Mouse (Mus musculus): Measurements from ENCODE around the gene Saa1.
"Not testable (repeated sequence)": the region's sequence is repeated elsewhere in the genome, so short reads cannot be mapped to it uniquely, and the experiment has no call there.

Saa1 gene

DNA sequence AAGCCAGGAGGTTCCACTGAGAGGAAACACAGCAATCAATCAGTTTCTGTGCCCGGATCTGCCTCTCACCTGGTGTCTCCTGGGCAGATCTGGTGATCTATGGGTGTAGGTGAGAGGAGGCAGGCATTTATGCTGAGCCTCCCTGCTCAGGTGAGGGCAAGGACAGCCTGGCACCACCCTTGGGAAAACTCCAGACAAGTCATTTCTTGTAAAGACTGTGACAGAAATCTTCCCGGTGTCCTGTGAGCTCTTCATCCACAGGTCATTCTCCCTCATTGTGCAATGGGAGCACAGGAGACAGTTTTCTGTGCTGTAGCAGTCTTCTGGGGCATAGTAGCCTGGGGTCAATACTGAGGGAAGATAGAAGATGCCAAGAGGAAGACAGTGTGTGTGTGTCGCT lies at the start of gene Saa1:
Saa1 (minus strand) TSS at position 101 of the 400 bp plus-strand sequence.
- not testable (repeated sequence) for DNase-seq (ENCODE audit: low spot score in 2 of 2)

DNA sequence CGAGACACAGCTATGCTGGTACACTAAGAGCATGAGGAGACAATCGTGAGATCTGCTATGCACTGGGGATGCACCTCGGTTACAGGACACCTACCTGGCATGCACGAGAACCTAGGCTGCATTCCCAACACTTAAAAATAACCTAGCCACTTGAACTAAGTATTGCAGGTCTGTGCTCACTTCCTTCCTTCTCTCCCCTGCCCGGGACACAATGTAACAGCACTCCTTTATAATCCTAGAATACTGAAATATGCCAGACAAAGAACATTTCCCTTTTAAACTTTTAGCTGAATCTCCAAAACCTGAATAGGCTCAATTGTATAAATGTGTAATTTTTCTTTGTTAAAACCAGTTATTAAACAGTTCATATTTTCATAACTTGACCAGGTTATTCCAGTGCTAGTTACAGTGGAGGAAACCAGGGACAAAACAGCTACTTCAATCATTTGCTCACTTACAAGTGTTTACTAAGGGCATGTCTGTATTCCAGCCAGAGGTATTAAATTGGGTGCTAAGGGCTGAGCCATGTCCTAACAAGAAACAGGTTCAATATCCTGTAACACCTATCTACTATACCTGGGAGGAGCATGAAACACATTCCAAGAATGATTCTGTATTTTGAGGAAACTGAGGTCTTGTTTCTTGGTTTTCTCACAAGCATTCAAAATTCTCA lies 46.5 kb upstream of the Saa1 start:
- no peak for DNase-seq (ENCODE audit: low spot score in 2 of 2)

DNA sequence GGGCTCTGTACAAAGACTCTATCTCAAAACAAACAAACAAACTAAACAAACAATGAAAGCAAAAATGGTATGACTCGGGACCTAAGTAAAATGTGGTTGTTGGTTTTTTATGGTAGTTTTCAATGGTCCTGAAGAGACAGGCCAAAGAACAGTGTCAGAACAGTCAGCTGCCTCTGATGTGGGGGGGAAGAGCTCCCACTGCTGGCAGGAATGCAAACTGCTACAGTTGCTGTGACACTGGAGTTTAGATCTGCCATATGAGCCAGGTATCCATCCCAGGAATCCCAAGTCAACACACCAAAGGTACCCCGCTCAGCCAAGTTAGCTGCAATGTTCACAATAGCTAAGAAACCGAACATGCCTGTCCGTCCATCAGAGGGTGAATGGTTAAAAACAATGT lies 27.9 kb upstream of the Saa1 start:
- DNase-seq (ENCODE audit: low spot score in 2 of 2), result peak in 1 of 2 experiments; percentile 11

DNA sequence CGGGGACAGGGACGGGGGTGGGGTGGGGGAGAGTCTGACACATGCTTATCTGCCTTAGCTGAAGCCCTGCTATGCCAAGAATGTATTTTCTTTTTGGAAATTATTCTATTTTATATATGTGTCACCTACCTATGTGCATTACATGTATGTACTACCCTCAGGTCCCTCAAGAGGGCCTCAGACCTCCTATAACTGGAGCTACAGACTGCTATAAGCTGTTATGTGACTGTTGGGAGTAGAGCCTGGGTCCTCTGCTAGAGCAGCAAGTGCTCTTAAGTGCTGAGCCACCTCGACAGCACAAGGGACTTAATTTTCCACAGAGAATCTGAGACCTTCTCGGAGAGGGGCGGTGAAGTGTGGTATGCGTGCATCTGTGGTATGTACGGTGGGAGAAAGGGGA lies 25.7 kb upstream of the Saa1 start:
- no peak for DNase-seq (ENCODE audit: low spot score in 2 of 2)

DNA sequence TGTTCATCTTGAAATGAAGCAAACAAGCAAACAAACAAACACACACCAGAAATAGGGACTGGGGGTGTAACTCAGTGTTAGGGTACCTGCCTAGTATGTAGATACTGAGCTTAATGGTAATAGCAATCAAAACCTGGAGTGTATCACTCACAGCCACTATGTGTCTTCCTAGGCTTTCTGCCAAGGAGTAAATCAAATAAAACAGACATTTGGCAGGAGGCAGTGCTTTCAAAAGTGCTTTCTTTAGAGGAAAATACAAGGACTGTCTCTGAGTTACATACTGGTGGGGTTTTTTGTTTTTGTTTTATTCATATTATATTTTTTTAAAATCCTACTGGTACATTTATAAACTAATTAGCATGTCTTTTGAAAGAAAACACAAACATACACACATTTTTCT lies 24.6 kb upstream of the Saa1 start:
- DNase-seq (ENCODE audit: low spot score in 2 of 2), result no peak

DNA sequence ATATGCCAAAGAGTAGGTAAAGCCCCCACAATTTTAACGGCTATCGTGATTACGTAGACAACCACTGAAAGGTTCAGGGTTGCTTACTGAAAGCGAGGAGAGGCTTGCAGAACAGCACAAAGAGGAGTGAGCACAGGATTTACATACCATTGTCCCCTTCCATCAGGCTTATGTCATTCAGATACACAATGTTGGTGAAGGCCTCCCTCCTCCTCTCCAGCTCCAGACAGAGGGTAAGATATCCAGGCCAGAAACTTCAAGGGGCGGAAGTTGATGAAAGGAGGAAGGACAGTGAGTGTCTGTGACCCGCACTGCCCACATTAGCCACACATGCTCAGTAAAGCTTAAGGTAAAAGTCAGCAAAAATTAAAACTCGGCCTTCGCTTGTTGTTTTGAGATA lies 21.9 kb upstream of the Saa1 start:
- no peak for DNase-seq (ENCODE audit: low spot score in 2 of 2)

DNA sequence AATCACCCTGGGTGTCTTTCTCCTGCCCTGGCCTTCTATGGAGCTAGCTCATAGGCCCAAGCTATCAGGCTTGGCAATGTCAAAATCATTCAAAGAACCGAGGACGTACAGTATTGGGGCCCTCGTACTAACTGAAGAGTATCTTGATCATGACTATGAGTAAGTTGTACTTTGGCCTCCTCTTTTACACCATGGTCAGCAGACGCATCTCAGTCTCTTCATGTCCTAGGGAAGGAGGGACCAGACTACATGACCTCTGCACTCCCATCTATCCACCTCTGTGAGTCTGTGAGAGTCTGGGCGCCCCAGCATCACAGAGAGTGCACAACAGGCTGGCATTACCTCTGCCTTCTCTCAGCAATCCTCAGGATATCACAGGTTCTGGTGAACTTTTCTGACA lies 19.8 kb upstream of the Saa1 start:
- DNase-seq (ENCODE audit: low spot score in 2 of 2), result no peak

DNA sequence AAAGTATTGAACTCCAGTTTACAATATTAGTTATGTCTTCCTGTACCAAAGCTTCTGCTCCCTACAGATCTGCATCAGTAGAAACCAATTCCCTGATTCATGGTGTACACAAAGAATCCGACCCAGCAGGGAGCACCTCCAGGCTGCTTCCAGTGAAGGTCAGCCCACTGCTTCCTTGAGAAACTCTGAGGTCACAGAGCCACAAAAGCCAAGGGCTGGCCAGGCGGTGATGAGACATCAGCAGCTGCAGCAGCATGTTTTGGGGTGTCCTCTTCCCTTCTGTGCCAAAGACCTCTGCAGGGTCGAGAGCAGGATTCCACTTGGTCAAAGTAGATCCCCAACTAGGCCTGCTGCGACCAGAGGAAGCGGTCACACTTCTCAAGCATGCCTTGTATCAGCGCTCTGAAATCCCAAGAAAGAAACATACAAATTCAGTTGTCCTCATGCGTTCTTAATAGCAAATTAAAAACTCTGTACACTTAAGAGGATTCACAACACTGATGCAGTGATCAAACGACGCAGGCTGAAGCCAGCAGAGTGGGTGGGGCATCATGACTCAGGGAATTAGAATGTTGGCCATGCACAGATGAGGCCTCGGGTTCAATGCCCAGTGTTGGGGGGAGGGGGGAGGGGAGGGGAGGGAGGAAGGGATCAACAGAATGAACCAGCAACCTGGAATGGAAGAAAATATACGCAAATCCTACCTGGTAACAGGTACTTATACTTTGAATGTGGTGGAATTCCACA lies 18.4 kb upstream of the Saa1 start:
- no peak for DNase-seq (ENCODE audit: low spot score in 2 of 2)

DNA sequence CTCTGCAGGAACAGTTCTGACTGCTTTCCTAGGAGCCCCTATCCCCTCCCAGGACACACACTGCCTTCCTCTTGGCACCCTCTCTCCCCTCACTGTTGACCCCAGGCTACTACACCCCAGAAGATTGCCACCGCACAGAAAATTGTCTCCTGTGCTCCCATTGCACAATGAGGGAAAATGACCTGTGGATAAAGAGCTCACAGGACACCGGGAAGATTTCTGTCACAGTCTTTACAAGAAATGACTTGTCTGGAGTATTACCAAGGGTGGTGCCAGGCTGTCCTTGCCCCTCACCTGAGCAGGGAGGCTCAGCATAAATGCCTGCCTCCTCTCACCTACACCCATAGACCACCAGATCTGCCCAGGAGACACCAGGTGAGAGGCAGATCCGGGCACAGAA lies 8.7 kb upstream of the Saa1 start, which contains the start of gene Saa2:
Saa2 (plus strand) TSS at position 301 of the 400 bp plus-strand sequence.
- DNase-seq (ENCODE audit: low spot score in 2 of 2), result no peak

DNA sequence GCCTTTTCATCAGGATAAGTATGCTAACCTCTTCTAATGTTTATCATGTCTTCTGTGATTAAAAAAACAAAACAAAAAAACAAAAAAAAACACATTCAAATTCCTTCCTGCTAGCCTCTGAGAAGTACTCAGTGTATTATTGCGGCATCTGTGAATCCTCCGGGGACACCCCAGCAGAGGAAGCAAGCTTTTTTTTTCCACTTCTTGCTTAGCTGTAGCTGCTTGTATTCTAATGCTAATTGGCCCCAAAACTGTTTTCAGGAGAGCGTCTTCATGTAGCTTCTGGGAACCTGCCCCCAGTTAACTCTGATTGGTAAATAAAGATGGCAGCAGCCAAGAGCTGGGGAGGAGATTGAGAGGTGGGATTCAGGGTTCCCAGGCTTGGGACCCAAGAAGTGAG lies 5.7 kb upstream of the Saa1 start:
- DNase-seq (ENCODE audit: low spot score in 2 of 2), result no peak

DNA sequence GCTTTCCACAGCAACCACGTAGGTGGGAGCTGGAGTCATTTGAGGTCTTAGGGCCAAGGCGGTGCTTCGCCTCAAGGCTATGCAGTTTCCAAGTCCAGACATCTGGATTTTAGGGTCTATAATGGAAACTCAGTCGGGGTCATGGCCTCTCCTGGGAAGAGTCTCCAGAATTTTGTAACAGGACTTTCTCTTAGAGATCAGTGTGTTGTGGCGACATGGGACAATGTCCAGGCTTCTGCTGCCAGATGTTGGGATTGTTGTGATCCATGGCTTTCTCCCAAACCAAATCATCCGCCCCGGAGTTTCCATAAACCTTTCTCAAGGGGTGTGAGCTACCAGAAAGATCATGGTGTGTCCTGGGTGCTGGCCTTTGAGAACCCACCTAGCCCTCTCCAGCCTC lies 3.6 kb upstream of the Saa1 start:
- no peak for DNase-seq (ENCODE audit: low spot score in 2 of 2)

DNA sequence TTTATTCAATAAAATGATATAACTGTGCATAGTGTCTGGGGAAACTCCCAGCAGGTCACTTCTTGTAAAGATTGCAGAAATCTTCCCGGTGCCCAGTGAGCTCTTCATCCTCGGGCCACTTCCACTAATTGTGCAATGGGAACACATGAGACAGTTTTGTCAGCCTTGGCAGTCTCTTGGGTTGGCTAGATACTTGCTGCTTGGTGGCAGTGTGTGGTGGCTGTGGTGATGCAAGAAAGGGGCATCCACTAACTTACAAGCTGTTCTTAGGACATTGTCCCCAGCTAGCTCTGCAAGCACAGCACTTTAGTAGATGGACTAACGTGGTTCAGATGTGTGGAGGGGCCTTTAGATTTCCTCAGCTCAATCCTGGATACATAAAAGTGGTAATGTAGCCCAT lies 3.0 kb upstream of the Saa1 start:
- DNase-seq (ENCODE audit: low spot score in 2 of 2), result no peak

DNA sequence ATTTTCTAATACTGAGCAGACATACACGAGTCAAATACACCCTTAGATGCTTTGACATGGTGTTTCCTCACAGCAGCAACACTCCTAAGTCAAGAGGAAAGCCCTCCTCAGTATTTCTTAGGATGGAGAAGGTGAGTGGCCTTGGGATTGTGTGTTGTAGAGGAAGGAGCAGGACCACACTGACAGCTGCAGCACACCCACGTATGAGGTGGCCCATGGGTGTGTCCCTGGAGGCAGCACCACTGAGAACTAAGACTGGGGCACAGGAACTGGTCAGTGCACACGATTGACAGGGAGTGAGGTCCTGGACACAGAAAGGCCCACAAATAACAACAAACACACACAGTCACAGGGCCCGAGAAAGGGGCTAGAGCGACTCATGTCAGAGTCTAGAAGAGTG lies 2.7 kb downstream of the Saa1 start:
- not testable (repeated sequence) for DNase-seq (ENCODE audit: low spot score in 2 of 2)

DNA sequence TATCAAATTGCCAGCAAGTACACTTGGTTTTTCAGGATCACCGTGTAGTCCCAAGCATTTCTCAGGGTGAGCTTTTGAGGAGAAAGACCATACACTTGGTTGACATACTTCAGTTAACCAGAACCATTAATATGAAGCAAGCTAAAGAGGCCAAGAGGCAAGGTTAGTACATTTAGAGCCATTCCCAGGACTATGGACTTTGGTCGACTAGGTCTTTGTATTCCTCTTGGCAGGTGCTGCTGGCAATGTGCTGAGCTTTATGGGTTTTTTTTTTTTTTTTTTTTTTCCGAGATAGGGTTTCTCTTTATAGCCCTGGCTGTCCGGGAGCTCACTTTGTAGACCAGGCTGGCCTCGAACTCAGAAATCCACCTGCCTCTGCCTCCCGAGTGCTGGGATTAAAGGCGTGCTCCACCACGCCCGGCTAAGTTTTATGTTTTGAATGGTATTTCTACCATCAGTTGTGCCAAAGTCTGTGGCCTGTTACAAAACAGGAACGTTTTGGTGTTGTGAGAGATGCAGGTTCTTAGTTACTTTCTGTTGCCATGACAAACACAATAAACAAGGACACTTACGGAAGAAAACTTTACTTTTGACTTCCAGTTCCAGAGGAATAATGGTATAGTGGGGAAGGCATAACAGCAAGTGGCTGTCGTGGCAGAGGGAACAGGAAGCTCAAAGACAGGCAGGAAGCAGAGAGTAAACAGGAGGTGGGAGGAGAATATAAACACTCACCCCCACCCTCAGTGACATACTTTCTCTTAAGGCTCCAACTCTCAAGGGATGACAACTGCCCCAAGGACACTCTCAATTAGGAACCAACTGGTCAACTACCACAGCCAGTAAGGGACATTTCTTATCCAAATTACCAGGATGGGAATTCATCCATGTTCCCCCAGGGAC lies 4.0 kb downstream of the Saa1 start:
- no peak for DNase-seq (ENCODE audit: low spot score in 2 of 2)

DNA sequence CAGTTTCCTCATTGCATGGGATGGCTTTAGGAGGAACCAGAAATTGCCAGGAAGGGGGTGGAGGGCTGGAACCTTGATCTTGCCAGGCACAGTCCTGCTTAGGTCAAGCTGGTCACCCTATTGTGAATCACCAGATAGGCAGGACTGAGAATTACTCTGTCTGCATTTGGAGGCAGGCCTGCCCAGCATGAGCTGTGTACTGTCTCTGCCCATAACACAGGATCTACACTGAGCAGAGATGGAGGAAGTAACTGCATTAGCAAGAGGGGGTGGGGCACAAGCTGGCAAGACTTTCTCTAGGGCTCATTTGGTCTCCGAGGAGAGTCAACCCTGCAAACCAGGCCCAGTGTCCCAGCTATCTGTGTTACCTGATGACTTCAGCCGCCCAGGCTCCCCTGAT lies 7.8 kb downstream of the Saa1 start:
- no peak for DNase-seq (ENCODE audit: low spot score in 2 of 2)

DNA sequence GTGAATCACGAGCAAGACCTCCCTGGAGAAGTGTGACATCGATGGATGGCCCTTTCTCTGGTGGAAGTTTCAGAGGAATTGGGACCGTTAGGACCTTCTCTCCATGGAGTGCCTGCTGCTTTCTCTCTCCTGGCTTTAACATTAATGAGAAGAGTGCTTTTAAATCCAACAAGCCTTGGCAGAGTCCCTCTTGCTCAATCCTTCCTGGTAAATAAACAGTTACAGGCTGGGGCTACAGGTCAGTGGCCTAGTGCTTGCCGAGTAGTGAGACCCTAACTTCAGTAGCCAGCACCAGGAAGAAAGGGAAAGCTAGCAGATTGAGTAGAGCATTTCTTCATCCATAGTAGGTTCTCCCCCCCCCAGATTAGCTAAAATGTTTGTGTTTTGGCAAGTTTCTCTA lies 10.3 kb downstream of the Saa1 start, which contains the start of gene Saa4:
Saa4 (minus strand) TSS at position 146 of the 400 bp plus-strand sequence.
- no peak for DNase-seq (ENCODE audit: low spot score in 2 of 2)

DNA sequence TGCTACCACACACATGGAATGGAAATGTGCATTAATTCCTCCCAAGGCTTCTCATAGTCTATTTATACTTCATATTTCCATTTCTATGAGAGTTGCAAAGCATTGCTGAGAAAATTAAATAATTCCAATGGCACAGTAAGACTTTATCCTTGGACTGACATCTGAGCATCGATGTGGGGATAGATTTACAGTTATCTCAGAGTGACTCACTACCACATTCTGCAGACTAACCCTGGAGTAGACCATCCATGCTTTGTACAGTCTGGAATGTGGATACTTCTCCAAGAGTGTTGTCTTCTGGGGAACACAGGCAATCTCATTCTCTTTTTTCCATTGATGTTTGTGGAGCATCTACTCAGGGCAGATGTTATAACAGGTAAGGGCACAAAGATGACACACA lies 15.2 kb downstream of the Saa1 start:
- DNase-seq (ENCODE audit: low spot score in 2 of 2), result no peak

DNA sequence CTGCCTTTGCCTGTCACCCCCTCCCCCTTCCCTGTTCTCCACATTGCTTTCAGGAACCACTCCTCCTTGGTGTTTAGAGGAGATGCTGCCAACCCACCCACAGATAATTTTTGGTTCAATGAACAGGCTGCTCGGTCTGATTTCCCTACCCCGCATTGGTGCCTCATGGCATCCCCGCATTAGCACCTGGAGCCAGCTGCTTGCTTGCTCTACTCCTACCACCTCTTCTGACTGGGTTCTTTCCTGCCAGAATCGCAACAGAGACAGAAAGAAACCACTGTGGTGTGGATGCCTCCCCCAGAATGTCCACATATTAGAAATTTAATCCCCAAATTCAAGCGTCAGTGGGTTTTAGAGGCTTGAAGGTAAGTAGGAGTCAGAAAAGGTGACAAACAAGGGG lies 18.4 kb downstream of the Saa1 start:
- no peak for DNase-seq (ENCODE audit: low spot score in 2 of 2)

DNA sequence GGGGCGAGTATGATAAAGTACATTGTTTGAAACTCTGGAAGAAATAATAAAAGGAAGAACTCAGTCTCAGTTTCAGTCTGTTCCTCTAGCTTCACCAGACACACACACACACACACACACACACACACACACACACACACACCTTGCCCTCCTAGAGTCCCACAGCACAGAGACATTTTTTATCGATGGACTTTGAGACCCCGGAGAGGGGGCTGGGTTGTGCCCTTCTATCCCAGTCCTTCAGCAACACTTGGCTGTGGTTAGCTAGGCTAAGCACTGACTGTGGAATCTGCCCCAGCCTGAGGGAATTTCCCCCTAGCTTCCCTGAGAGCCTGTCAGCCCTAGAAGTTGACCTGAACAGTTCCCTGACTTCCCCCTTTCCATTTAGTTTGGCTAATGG lies 18.9 kb downstream of the Saa1 start:
- no peak for DNase-seq (ENCODE audit: low spot score in 2 of 2)

DNA sequence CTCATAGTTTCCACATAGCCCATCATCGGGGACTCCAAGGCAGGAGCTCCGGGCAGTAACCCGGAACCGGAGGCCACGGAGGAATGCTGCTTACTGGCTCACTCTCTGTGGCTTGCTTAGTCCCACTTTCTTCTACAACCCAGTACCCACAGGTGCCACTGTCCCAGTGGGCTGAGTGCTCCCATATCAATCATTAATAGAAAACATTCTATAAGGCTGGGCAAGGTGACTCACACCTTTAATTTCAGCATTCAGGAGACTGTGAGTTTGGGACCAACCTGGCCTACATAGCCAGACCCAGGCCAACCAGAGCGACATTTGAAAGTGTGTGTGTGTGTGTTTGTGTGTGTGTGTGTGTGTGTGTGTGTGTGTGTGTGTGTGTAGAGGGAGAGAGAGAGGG lies 19.4 kb downstream of the Saa1 start:
- no peak for DNase-seq (ENCODE audit: low spot score in 2 of 2)

DNA sequence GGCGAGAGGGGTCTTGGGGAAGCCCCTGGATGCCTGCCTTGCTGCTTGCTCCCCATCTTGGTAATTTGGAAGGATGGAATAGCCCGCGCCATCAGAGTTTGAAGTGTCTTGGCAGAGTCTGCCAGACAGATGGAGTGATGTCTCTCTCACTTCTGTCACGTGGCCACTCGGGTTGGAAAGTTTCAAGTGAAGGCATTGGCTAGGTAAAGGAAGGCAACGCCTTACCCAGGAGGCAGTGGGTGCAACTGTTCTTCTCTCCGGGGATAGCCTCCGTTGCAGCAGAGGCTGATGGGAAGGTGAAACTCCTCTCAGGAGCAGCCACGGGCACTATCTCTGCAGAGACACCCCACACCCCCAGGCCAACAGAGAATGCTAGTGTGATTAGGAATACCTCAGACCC lies 22.3 kb downstream of the Saa1 start:
- no peak for DNase-seq (ENCODE audit: low spot score in 2 of 2)

DNA sequence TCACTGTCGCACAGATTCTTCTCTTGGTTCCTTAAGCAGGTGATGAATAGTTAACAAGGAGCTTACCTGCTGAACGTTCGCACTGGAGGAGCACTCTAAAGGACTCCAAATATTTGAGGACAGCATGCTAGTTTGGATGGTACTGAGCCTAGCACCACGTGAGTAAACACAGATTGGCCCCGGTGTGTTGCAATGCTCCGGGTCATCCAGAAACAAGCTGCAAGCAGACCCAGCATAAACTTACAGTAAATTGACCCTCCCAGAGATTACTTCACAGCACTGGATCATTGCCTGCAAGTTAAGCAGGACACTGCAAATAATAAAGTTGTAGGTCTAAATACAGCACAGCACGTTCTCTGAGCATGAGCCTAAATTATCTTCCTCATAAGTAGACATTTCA lies 23.3 kb downstream of the Saa1 start:
- no peak for DNase-seq (ENCODE audit: low spot score in 2 of 2)
